Mouse (Mus musculus) E14TG2a.4 (cell line): ENCODE results near the gene Pomt1.

Experiments used
- CTCF ChIP-seq: conservative IDR thresholded peaks from 2 replicates; pipeline ENCODE4 v1.5.1; 2014; ENCODE audit warnings: low read length
- POU5F1 ChIP-seq: IDR thresholded peaks from 2 replicates; pipeline ENCODE4 v1.6.1; 2014; ENCODE audit warnings: low read length, borderline replicate concordance

GRCm38 (mm10) chr2:32258887-32259533 is 22.6 kb downstream of the Pomt1 start:
- no peak for TF ChIP-seq CTCF
- TF ChIP-seq POU5F1, result no peak
